Mouse (Mus musculus): ENCODE measurements around the gene Slc27a1. TPM values are rescaled to one million over a fixed set of nuclear protein-coding genes. Genes with fewer than 3 reads are reported as not detected.

Gene Slc27a1
- polyA plus RNA-seq, 1 experiment from 2014 or later, result 46.5 TPM

DNA sequence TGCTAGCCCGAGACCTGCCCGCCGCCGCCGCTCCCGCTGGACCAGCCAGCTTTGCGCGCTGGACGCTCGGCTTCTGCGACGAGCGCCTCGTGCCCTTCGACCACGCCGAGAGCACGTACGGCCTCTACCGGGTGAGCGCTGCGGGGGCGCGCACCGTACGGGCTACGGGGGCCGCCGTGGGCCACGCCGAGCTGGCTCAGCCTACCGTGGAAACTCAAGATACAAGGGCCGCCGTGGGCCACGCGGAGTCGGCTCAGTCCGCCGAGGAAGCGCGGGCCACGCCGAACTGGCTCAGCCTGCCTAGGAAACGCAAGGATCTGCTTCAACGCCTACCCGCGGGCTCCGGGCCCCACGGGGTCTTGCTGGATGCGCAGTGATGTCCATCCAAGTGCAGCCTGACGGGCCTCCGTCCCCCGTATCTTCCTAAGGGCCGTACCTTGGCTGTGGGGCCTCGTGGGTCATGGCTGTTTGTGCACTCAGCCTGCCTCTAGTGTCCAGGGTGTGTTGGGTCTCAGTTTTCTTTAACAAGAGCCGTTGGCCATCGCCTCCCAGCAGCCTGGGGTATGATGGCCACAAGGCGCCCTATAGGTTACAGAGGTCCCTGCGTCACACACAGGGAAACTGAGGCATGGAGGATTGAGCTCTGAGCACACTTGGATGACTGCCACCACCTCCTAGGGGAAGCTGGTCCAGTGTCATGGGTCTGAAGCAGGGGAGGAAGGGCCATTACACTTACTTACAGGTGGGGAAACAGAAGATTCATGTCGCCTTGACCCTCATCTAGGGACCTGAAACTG, 23.9 kb downstream of the Slc27a1 start:
- 5% methylated on average over 60 of the region's 60 CpGs for WGBS

DNA sequence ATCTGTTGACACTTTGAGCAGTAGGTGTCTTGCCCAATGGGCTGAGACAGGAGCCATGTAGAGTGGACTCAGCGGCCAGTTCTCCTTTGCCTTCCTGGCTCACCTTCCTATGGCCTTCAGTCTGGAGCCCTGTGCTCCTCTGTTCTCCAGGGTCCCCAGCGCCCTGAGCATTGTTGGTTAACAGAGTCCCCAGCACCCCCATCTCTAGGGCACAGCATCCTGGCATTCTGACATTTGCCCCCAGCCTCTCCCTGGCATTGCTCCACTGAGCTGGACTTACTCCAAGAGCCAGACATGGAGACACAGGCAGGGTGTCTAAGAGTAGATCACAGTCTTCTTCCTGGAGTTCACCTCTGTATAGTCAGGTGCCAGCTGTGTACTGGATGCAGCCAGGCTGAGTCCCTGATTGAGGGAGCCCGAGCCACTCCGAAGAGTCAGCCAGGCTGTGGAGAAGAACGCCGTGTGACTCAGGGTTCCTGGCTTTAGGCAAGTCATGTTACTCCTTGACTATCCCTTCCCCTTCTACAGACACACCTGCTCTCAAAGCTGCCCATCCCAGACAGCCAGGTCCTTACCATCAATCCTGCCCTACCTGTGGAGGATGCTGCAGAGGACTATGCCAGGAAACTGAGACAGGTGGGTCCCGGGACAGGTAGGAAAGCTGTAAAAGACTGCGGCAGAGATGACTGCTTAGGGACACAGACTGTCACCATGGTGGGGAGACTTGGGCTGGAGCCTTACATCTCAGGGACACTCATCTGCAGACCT, 25.1 kb downstream of the Slc27a1 start:
- Histone ChIP-seq H3K9ac (no peak overlapping the region), H3K4me1 (peaks cover 29% of the 10 kb centered on the region), H3K4me2 (replicated peaks) (peak overlapping the region; percentile 96), H3K36me3 (peaks cover 4% of the 10 kb centered on the region; the same call in 1 of the 2 replicates), H3K9me3 (no peaks in the 10 kb centered on the region), H3K27ac (no peak overlapping the region), H3K27me3 (replicated peaks) (0 out of 2 replicates have a peak, but pooled peaks cover under 1% of the 10 kb centered on the region), H3K4me3 (no peak overlapping the region)
- 95% methylated on average over 8 of the region's 8 CpGs for WGBS
- ATAC-seq (ENCODE audit: low FRiP score, low read depth), result no peak

More for the DNA sequence above, 23.9 kb downstream of the Slc27a1 start:
- Histone ChIP-seq H3K27ac (peak overlapping the region; percentile 95), H3K4me3 (peak overlapping the region; percentile 78), H3K9ac (peak overlapping the region; percentile 94), H3K27me3 (replicated peaks) (no peaks in the 10 kb centered on the region), H3K4me1 (peaks cover 29% of the 10 kb centered on the region), H3K9me3 (no peaks in the 10 kb centered on the region), H3K4me2 (replicated peaks) (peak overlapping the region; percentile 96), H3K36me3 (peaks cover 4% of the 10 kb centered on the region; the same call in 1 of the 2 replicates)
- ATAC-seq (ENCODE audit: low FRiP score, low read depth), result peak; percentile 74

DNA sequence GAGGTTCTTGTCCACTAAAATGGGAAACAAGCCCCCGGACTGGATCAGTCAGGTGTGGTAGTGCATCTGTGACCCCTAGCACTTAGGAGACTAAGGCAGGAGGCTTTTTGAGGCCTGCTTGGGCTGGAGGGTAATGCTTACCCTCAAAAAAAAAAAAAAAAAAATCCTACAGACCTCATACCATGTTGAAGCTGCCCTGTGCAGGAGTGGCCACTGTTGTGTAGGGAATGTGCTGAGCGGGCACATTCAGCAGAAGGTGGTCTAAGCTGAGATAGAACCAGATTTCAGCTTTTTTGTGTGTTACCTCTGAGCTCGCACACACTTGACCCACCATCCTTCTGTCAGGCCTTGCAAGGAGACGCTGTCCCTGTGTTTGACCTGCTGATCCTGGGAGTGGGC, 25.6 kb downstream of the Slc27a1 start:
- Histone ChIP-seq H3K27me3 (replicated peaks) (0 out of 2 replicates have a peak, but pooled peaks cover 4% of the 10 kb centered on the region), H3K36me3 (peaks cover 8% of the 10 kb centered on the region; the same call in 1 of the 2 replicates), H3K27ac (no peak overlapping the region), H3K4me1 (peaks cover 29% of the 10 kb centered on the region), H3K9me3 (no peaks in the 10 kb centered on the region), H3K4me2 (replicated peaks) (no peak overlapping the region), H3K9ac (no peak overlapping the region), H3K4me3 (no peak overlapping the region)
- ATAC-seq (ENCODE audit: low FRiP score, low read depth), result no peak
- 90% methylated on average over 4 of the region's 4 CpGs for WGBS

DNA sequence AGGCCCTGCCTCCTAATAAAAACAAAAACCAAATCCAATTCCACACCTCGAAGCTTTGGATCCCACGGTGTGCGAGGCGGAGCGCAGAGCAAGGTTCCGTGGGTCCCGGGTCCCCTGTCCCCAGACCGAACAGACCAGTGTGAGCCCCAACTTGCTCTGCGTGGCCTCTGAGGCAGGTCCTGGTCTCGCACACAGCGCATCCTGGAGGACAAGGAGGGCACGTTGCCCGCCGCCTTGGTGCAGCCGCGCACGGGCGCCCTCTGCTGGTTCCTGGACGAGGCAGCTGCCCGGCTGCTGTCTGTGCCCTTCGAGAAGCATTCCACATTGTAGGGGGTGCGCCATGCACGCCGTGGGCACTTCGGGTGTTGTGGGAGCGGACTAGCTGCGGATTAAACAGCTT, 27.2 kb downstream of the Slc27a1 start:
- Histone ChIP-seq H3K9ac (no peak overlapping the region), H3K4me2 (replicated peaks) (0 out of 2 replicates have a peak overlapping the region, but pooled peaks have one; percentile 26), H3K4me3 (no peak overlapping the region), H3K27ac (no peak overlapping the region), H3K4me1 (peaks cover 23% of the 10 kb centered on the region), H3K27me3 (replicated peaks) (peaks cover 19% of the 10 kb centered on the region), H3K36me3 (peaks cover 13% of the 10 kb centered on the region; the same call in 1 of the 2 replicates), H3K9me3 (no peaks in the 10 kb centered on the region)
- WGBS, result 11% methylated on average over 27 of the region's 27 CpGs
- 0 out of 2 replicates have a peak, but pooled peaks have one; percentile 1 for ATAC-seq (ENCODE audit: low FRiP score, low read depth)

DNA sequence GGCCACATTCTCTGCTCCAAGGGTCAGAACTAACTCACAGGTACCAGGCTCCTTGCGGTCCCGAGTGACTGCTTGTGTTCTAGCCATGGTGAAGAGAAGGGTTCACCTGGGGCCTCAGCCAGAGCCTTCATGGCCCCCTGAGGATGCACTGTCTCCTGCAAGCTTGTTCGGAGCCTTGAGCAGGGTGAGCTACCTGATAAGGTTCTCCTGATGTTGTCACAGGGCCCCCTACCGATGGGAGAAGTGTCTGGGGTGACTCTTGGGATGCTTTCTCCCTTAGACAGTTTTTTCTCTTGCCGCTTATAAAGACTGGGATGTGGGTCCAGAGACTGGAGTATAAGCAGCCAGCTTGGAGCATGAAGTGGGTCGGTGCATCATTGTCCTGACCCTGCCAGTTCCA, 27.7 kb downstream of the Slc27a1 start:
- peaks cover 18% of the 10 kb centered on the region for H3K4me1 ChIP-seq
- no peak overlapping the region for H3K4me3 ChIP-seq
- no peak overlapping the region for H3K9ac ChIP-seq
- H3K36me3 ChIP-seq, result peaks cover 13% of the 10 kb centered on the region; the same call in 1 of the 2 replicates
- no peak for ATAC-seq (ENCODE audit: low FRiP score, low read depth)
- 59% methylated on average over 6 of the region's 6 CpGs for WGBS
- H3K4me2 ChIP-seq (replicated peaks), result 0 out of 2 replicates have a peak overlapping the region, but pooled peaks have one; percentile 26
- no peaks in the 10 kb centered on the region for H3K9me3 ChIP-seq
- H3K27ac ChIP-seq, result no peak overlapping the region
- H3K27me3 ChIP-seq (replicated peaks), result peaks cover 22% of the 10 kb centered on the region

GRCm38 (mm10) chr8:71596798-71597197, 28.1 kb downstream of the Slc27a1 start:
- 85% methylated on average over 4 of the region's 4 CpGs for WGBS
- Histone ChIP-seq H3K4me1 (peaks cover 16% of the 10 kb centered on the region), H3K9me3 (no peaks in the 10 kb centered on the region), H3K9ac (no peak overlapping the region), H3K36me3 (peaks cover 13% of the 10 kb centered on the region; the same call in 1 of the 2 replicates), H3K4me3 (no peak overlapping the region), H3K27ac (no peak overlapping the region), H3K4me2 (replicated peaks) (no peak overlapping the region), H3K27me3 (replicated peaks) (peaks cover 26% of the 10 kb centered on the region)
- no peak for ATAC-seq (ENCODE audit: low FRiP score, low read depth)

- no peak within 1 kb of the TSS for H3K27ac ChIP-seq
- H3K27me3 ChIP-seq (replicated peaks), result peaks cover 32% of the 10 kb centered on the region
- no peak for ATAC-seq (ENCODE audit: low FRiP score, low read depth)
- 0 out of 2 replicates have a peak within 1 kb of the TSS, but pooled peaks have one; percentile 26 for H3K4me2 ChIP-seq (replicated peaks)
- 78% methylated on average over 3 of the region's 3 CpGs for WGBS
- no peaks in the 10 kb centered on the region for H3K9me3 ChIP-seq
- H3K36me3 ChIP-seq, result peaks cover 13% of the 10 kb centered on the region; the same call in 1 of the 2 replicates
- H3K9ac ChIP-seq, result no peak within 1 kb of the TSS
- no peak within 1 kb of the TSS for H3K4me3 ChIP-seq
- peaks cover 21% of the 10 kb centered on the region for H3K4me1 ChIP-seq
These were observed 28.8 kb downstream of the Slc27a1 start, which contains the start of gene Fam129c for GRCm38 (mm10) chr8:71597451-71597850. TSS of gene Fam129c (plus strand) at chr8:71597648.

DNA sequence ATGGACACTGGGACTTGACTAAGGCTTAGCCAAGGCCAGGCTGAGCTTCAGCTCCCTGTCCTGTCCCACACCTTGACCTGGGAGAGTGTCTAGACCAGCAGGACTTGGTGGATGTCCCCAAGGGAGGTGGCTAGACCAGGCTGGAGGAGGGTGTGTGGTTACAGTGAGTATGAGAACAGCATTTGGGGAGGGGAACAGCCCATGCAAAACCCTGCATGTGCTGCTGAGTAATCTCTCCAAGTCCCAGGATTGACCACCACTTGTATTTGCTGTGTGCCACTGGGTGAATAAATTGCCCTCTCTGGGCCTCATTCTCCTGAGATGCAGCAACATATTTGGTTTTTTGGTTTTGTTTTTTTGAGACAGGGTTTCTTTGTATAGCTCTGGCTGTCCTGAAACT, 29.7 kb downstream of the Slc27a1 start:
- Histone ChIP-seq H3K27me3 (replicated peaks) (peaks cover 42% of the 10 kb centered on the region), H3K4me1 (peaks cover 21% of the 10 kb centered on the region), H3K36me3 (peaks cover 13% of the 10 kb centered on the region; the same call in 1 of the 2 replicates), H3K27ac (no peak overlapping the region), H3K9me3 (no peaks in the 10 kb centered on the region), H3K4me2 (replicated peaks) (no peak overlapping the region), H3K9ac (no peak overlapping the region), H3K4me3 (no peak overlapping the region)
- ATAC-seq (ENCODE audit: low FRiP score, low read depth), result no peak

- peaks cover 18% of the 10 kb centered on the region for H3K4me1 ChIP-seq
- H3K36me3 ChIP-seq, result peaks cover 13% of the 10 kb centered on the region; the same call in 1 of the 2 replicates
- H3K27ac ChIP-seq, result no peak overlapping the region
- WGBS, result 97% methylated on average over 5 of the region's 5 CpGs
- peaks cover 46% of the 10 kb centered on the region for H3K27me3 ChIP-seq (replicated peaks)
- no peak overlapping the region for H3K4me2 ChIP-seq (replicated peaks)
- no peaks in the 10 kb centered on the region for H3K9me3 ChIP-seq
- no peak overlapping the region for H3K4me3 ChIP-seq
- ATAC-seq (ENCODE audit: low FRiP score, low read depth), result no peak
- H3K9ac ChIP-seq, result no peak overlapping the region
These were observed 30.2 kb downstream of the Slc27a1 start for GRCm38 (mm10) chr8:71598841-71599240.

GRCm38 (mm10) chr8:71601939-71602665, 33.4 kb downstream of the Slc27a1 start:
- peak overlapping the region; percentile 32 for H3K4me3 ChIP-seq
- H3K4me1 ChIP-seq, result peaks cover 16% of the 10 kb centered on the region; the same call in 1 of the 2 replicates
- H3K4me2 ChIP-seq (replicated peaks), result peak overlapping the region; percentile 59
- peaks cover 9% of the 10 kb centered on the region; the same call in 1 of the 2 replicates for H3K36me3 ChIP-seq
- peaks cover 58% of the 10 kb centered on the region for H3K27me3 ChIP-seq (replicated peaks)
- no peak overlapping the region for H3K27ac ChIP-seq
- H3K9me3 ChIP-seq, result no peaks in the 10 kb centered on the region
- 3% methylated on average over 65 of the region's 65 CpGs for WGBS
- peak overlapping the region; percentile 47 for H3K9ac ChIP-seq
- ATAC-seq (ENCODE audit: low FRiP score, low read depth), result no peak; the same call in none of the 2 replicates

- H3K9ac ChIP-seq, result peak overlapping the region; percentile 47; the same call in 1 of the 2 replicates
- no peaks in the 10 kb centered on the region for H3K9me3 ChIP-seq
- H3K4me3 ChIP-seq, result peak overlapping the region; percentile 32
- H3K27me3 ChIP-seq (replicated peaks), result peaks cover 58% of the 10 kb centered on the region
- H3K4me2 ChIP-seq (replicated peaks), result peak overlapping the region; percentile 59
- H3K27ac ChIP-seq, result no peak overlapping the region
- H3K4me1 ChIP-seq, result peaks cover 16% of the 10 kb centered on the region; the same call in 1 of the 2 replicates
- peaks cover 9% of the 10 kb centered on the region; the same call in 1 of the 2 replicates for H3K36me3 ChIP-seq
- ATAC-seq (ENCODE audit: low FRiP score, low read depth), result peak; percentile 70
- 2% methylated on average over 32 of the region's 32 CpGs for WGBS
These were observed 34.1 kb downstream of the Slc27a1 start for GRCm38 (mm10) chr8:71602666-71603334.

Measured in neural tube, embryonic 12.5 days (tissue).